Mouse (Mus musculus) G1E (cell line): Measurements from ENCODE around the gene Epha3.

ENCODE experiments used
- CTCF ChIP-seq: IDR thresholded peaks from 2 replicates; pipeline ENCODE4 v1.5.1; 2012; ENCODE audit warnings: low read depth, low read length, inconsistent platforms, mixed read lengths
- GATA1 ChIP-seq: IDR thresholded peaks from 2 replicates; pipeline ENCODE4 v1.6.1; 2012; ENCODE audit warnings: borderline replicate concordance, low read length, inconsistent platforms, mixed read lengths
- TAL1 ChIP-seq: conservative IDR thresholded peaks from 2 replicates; pipeline ENCODE4 v1.6.1; 2012; ENCODE audit warnings: low read depth, low read length, inconsistent platforms, mixed read lengths

- TF ChIP-seq CTCF (no peak), TAL1 (no peak), GATA1 (no peak)
Observed at GRCm38 (mm10) chr16:63743208-63743854, 120.6 kb downstream of the Epha3 start.
